Mouse (Mus musculus): Measurements from ENCODE around the gene Asic2. TPM values are rescaled to one million over a fixed set of nuclear protein-coding genes. Genes with fewer than 3 reads are reported as not detected.

Gene Asic2
- polyA plus RNA-seq, 1 experiment: 2.3 TPM

GRCm38 (mm10) chr11:80912721-80913120 is 1055.5 kb downstream of the Asic2 start:
- DNase-seq (ENCODE audit: low read depth): no peak

DNA sequence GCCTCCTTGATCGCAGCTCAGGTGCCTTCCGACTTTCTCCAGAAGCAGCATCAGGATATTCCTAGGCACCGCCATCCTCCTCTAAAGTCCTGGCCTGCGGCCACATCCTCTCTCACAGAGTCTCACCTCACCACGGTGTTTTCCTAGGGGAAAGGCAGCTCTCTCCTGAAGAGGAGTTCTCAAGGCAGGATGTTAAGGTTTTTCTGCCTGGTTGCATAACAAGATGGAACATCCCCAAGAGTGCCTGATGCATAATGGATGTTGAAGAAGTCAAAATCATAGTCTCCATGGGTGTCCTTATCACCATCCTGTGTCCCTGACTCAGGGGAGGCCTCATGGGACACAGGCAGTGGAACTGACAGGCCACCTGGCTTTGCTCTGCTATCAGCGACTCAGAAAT is 1060.4 kb downstream of the Asic2 start:
- DNase-seq (ENCODE audit: low read depth): no peak

DNA sequence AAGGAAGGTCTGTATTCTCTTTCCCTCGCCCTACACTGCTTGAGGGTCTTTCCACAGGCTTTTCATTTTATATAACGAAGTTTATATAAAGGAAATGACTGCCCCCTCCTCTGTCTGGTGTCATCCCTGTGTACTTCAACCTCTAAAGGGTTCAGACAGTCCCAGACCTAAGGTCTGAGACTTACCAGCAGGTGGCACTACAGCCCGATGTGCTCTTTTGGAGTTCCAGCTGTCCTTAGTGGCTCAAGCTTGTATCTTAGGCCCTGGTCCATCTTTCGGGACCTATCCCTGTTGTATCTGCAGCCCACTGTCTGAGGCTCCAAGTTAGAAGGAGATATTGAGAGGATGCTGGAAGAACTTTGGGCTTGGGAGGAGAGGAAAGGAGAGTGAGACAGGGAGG is 1061.8 kb downstream of the Asic2 start:
- DNase-seq (ENCODE audit: low read depth): no peak

DNA sequence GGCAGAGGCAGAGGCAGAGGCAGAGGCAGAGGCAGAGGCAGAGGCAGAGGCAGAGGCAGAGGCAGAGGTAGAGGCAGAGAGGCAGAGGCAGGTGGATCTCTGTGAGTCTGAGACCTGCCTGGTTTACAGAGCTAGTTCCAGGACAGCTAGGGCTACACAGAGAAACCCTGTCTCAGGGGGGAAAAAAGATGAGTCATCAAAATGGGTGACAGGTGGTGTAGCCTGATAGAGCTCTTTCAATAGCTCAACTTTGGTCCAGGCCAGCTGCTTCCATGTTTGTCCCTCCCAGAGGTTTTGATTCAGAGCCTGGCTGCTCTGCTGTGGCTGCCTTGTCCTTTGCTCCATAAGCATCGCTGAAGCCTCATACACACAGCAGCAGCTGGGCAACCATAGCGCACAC is 1063.7 kb downstream of the Asic2 start:
- DNase-seq (ENCODE audit: low read depth): no peak

- no peak for DNase-seq (ENCODE audit: low read depth)
These were observed 1064.8 kb downstream of the Asic2 start for GRCm38 (mm10) chr11:80903426-80903825.

- no peak for DNase-seq (ENCODE audit: low read depth)
These were observed 1065.6 kb downstream of the Asic2 start for GRCm38 (mm10) chr11:80902664-80903063.

DNA sequence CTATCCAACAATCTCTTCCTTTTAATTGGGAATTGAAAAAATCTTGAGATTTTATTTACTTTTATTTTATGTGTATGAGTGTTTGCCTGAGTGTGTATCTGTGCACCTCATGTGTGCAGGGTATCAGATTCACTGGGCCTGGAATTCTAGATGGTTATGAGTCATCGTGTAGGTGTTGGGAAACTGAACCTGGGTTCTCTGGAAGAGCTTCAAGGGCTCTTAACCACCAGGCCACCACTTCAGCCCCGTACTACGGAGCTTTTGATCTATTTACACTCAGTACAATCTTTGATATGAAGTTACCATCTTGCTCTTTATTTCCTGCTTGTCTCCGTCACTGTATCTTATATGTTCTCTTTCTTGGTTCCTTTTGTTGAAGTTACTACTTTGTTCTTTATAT is 1067.7 kb downstream of the Asic2 start:
- DNase-seq (ENCODE audit: low read depth): no peak

DNA sequence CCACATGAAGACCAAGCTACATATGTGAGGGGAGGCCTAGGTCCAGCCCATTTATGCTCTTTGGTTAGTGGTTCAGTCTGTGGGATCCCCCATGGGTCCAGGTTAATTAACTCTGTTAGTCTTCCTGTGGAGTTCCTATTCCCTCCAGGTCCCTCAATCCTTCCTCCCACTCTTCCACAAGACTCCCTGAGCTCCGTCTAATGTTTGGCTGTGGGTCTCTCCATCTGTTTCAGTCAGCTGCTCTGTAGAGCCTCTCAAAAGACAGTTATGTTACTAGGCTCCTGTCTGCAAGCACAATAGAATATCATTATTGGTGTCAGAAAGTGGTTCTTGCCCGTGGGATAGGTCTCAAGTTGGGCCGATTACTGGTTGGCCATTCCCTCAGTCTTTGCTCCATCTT is 1072.4 kb downstream of the Asic2 start:
- no peak for DNase-seq (ENCODE audit: low read depth)

- DNase-seq (ENCODE audit: low read depth): no peak
These were observed 1078.8 kb downstream of the Asic2 start for GRCm38 (mm10) chr11:80889336-80890063.

DNA sequence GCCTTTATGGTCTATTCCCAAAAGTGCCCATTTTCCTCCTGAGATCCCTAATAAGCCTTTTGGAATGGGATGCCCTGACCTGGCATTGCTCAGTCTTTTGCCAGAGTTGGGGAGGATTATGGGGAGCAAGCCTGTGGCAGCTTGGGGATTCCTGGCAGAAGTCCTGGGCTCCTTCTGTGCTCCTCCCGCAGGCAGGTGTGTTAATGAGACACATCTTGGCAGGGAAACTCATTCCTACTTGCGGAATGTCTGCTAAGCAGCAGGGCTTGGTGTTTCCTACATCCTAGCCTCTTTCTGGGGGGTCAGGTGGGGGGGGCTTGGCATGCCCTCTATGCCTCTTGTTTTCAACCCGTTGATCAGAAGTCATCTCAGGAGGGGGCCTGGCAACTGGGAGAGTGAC is 1081.2 kb downstream of the Asic2 start:
- DNase-seq (ENCODE audit: low read depth): no peak

DNA sequence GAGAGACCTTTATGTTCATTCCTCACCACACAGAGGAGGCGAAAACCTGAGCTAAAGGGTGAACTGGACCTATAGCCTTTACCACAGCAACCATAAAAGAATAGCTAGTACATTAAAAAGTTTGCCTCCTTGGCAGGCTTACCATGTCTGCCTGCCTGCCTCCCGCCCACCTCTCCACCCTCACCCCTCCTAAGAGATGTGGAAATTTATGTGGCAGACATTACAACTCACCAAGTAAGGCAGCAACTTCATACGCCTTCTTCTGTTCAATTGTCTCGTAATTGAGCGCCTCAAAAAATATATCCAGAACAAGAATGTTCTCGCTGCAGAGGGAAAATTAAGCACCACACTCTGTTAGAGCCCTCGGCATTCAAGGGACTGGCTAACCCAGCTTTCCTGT is 1081.9 kb downstream of the Asic2 start:
- DNase-seq (ENCODE audit: low read depth): no peak

- DNase-seq (ENCODE audit: low read depth): no peak
These were observed 1083.6 kb downstream of the Asic2 start for GRCm38 (mm10) chr11:80884521-80885231.

DNA sequence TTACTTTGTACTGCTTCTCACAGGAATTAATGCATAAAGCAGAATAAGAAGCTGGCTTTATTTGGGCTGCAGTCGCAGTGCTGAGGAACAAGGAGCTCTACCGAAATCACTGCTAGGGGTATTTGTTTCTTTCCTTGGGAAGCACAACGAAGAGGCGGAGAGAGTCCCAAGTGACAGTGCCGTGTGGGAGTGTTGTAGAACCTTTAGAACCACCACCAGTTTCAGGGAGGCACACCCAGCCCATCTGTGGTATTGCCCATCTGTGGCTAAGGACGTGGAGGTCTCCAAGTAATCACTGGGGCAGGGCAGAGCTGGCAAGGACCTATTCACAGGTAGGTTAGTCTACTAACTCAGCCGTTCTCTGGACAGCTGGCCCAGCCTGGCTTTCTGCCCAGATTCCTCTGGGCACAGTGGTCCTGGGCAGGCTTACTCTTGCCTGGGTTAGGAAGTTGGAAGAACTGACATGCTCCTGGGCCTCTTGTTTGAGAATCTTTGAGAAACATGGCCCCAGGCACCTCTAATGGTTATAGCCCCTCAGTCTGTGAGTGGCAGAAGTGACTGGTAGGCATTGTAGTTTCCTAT is 1085.9 kb downstream of the Asic2 start:
- no peak for DNase-seq (ENCODE audit: low read depth)

- DNase-seq (ENCODE audit: low read depth): no peak
These were observed 1090.2 kb downstream of the Asic2 start for GRCm38 (mm10) chr11:80878026-80878425.

DNA sequence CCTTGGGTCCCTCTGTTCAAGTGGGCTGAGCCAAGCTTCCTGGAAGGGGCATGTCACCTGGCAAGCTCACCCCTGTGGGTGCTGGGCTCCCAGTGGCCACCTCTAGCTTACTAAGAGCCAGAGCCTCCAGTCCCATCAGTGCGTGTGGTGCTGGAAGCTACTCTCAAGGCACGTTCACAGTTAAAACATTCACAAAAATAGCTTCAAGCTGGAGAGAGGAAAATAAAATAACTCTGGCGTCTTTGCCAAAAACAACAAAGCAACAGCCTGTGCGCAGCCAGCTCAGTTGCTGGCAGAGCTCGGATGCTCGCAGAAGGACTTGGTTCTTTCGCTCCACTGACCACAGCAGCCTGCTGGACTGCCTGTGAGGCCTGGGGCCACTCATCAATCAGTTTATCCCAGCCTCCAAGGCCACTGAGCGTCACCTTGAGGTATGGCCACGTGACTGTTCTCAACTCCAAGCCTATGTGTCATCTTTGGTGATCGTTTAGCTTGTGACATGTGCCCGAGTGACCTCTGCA is 1091.1 kb downstream of the Asic2 start:
- DNase-seq (ENCODE audit: low read depth): no peak

DNA sequence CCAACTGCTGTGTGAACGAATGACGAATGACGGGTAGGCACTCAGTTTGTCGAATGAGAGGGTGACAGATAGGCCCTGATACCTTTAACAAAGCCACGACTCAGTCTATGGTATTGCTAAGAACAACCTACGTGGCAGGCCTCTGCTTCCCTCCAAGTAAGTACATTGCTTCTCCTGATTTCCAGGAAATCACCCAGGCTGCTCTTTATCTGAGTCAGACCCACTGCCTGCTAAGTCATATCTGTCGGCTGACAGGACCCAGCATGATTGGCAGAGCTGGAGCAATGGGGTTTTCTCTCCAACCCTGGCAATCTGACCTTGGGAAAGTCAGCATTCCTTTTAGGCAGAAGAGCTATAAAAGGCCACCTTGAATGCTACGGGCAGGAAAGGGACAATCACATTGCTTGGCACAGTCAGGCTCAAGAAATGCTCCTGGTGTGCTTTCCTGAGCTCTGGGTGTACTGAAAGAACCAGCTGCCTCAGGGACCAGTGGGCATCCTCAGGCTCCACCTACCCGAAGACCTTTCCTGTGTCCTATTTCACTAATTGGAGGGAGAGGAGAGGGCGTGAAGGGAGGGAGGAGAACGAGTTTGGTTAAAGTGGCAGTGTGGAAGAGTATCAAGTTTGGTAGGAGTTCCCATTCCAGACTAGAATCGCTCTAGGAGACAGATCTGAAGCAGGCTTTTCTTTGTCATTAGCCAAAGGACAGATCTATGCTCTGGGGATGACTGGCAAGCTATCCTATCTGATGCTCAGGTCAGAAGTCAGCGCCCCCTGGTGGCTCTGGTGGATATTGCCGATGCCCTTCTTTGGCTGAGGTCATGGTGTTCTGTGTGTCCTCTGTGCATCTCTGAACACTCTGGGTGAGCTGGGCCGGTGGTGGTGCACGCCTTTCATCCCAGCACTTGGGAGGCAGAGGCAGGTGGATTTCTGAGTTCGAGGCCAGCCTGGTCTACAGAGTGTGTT is 1095.5 kb downstream of the Asic2 start:
- no peak for DNase-seq (ENCODE audit: low read depth)

GRCm38 (mm10) chr11:80868039-80868438 is 1100.2 kb downstream of the Asic2 start:
- no peak for DNase-seq (ENCODE audit: low read depth)

DNA sequence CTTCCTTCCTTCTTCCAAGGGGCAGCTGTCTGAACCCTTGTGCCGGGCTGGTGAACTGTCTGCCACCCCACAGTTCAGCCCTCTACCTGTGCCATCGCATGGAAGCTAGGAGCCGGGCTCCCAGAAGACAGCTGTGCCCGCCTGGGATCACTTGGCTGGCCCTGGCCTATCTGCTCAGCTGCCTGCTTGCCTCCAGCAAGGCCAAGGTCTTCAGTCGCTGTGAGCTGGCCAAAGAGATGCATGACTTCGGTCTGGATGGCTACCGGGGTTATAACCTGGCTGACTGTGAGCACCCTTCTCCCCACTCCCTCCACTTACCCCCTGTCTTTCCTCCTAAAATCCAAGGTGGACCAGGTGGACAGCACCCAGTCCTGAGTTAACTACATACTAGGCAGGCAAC is 1105.3 kb downstream of the Asic2 start:
- no peak for DNase-seq (ENCODE audit: low read depth)

GRCm38 (mm10) chr11:80858065-80858464 is 1110.2 kb downstream of the Asic2 start, which contains the start of gene Spaca3:
Spaca3 (plus strand) TSS chr11:80858365.
- no peak for DNase-seq (ENCODE audit: low read depth)

DNA sequence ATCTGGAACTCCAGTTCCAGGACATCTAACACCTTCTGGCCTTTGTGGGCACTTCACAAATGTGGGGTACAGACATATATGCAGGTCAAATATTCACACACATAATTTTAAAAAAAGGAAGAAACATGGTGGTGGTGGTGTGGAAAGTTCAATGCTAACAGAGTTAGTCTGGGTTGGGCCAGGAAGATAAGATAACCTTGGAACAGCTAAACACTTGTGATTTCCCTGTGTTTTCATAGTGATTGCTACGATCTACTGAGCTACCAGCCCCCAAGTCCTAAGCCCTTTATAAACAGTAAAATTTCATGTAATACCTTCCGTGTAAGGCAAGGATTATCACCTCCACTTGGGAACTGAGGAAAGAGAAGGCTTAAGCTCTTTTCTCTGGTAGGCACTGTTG is 1111.4 kb downstream of the Asic2 start:
- no peak for DNase-seq (ENCODE audit: low read depth)

DNA sequence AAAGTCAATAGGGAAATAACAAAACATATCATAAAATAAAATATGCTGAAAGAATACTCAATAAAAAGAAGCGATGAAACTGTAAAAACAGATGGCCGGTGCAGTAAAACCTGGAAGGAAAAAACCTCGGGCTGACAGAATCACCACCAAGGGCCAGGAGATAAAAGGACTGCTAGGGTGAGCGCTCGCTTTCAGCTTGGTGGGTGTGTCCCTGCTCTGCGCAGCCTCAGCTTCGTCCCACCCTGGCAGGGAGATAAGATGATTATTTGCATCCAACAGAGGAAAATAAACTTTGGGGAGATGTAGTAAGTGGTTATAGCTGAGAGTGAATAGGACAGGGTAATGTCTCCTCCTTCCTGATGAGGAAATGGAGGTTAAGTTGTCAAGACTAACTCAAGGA is 1113.3 kb downstream of the Asic2 start:
- no peak for DNase-seq (ENCODE audit: low read depth)

- no peak for DNase-seq (ENCODE audit: low read depth)
These were observed 1113.8 kb downstream of the Asic2 start for GRCm38 (mm10) chr11:80854430-80854829.
